Mouse (Mus musculus): ENCODE measurements around the gene Adarb2. TPM values are rescaled to one million over a fixed set of nuclear protein-coding genes. Genes with fewer than 3 reads are reported as not detected.
"Not testable (repeated sequence)": the region's sequence is repeated elsewhere in the genome, so short reads cannot be mapped to it uniquely, and the experiment has no call there.

Gene Adarb2
- polyA plus RNA-seq, 1 experiment from 2014 or later, result 0.71 TPM

DNA sequence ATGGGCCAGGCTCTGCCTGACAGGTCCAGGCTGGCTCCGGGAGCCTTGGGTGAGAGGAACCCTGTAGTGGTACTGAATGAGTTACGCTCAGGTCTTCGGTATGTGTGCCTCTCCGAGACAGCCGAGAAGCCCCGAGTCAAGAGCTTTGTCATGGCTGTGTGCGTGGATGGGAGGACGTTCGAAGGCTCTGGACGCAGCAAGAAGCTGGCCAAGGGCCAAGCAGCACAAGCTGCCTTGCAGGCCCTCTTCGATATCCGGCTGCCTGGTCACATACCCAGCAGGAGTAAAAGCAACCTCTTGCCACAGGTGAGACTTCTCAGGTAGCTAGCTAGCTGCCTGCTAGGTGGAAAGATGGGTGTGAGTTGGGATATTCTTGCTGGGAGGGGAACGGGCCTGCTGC lies 367.6 kb downstream of the Adarb2 start:
- Histone ChIP-seq H3K4me2 (no peak overlapping the region), H3K27me3 (replicated peaks) (no peaks in the 10 kb centered on the region), H3K4me1 (no peaks in the 10 kb centered on the region), H3K4me3 (replicated peaks) (no peak overlapping the region), H3K9me3 (no peaks in the 10 kb centered on the region), H3K9ac (no peak overlapping the region), H3K27ac (no peak overlapping the region), H3K36me3 (no peaks in the 10 kb centered on the region)
- no peak for ATAC-seq (ENCODE audit: insufficient read depth, low FRiP score, low read depth)
- 73% methylated on average over 13 of the region's 13 CpGs for WGBS

DNA sequence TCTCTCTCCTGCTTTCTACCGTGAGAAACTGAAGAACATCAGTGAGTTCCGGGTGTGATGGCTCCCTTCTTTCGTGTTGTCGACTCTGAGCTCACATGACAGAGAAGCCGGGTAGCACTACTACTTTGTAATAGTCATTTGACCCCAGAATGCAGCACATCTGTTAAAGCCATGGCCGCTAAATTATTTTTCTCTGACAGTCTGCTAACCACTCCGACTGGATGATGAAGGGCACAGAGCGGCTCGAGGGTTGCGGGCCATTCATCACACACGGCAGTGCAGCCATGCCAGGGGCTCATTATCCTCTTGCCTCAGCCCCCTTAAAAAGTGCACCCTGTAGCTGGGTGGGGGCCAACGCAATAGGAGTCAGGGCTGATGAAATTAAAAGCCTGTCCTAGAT lies 371.2 kb downstream of the Adarb2 start:
- no peaks in the 10 kb centered on the region for H3K27me3 ChIP-seq (replicated peaks)
- no peak overlapping the region for H3K4me2 ChIP-seq
- no peaks in the 10 kb centered on the region for H3K9me3 ChIP-seq
- H3K27ac ChIP-seq, result no peak overlapping the region
- no peaks in the 10 kb centered on the region for H3K36me3 ChIP-seq
- WGBS, result 44% methylated on average over 12 of the region's 12 CpGs
- ATAC-seq (ENCODE audit: insufficient read depth, low FRiP score, low read depth), result no peak
- H3K9ac ChIP-seq, result no peak overlapping the region
- H3K4me3 ChIP-seq (replicated peaks), result no peak overlapping the region
- H3K4me1 ChIP-seq, result no peaks in the 10 kb centered on the region

DNA sequence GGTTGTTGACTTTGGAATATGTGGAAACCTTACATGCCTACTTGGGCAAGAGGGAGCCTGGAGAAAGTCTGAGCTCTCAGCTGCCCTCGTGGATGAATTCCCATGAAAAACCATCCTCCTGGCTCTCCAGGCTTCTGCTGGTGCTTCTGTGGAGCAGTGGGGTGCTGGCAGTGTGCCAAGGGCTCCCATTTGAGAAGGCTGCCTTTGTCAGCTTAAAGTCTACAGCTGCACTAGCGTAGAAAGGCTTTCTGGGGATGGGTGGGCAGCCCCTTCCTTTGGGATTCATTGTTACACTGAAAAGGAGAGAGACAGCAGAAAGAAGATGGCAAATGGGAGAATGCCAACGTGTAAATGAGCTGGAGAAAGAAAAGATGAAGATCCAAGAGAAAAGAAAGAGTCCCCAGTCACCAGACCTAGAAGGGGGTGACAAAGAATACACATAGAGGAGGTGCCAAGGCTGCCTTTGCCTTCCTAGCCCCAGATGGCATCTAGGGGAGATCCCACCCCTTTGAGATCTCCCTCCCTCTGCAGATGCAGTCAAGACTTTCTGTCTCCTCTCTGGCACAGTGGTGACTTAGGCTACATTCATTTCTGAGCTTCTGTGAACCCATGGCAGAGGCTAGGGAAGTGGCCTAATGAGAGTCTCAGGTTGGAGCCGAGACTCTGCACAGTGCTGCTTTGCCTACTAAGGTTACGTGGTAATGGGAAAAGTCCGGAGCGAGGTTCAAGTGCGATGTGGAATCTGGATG lies 381.8 kb downstream of the Adarb2 start:
- no peaks in the 10 kb centered on the region for H3K4me1 ChIP-seq
- WGBS, result 74% methylated on average over 8 of the region's 8 CpGs
- ATAC-seq (ENCODE audit: insufficient read depth, low FRiP score, low read depth), result no peak
- no peak overlapping the region for H3K27ac ChIP-seq
- no peaks in the 10 kb centered on the region for H3K36me3 ChIP-seq
- no peak overlapping the region for H3K4me2 ChIP-seq
- H3K4me3 ChIP-seq (replicated peaks), result no peak overlapping the region
- no peak overlapping the region for H3K9ac ChIP-seq
- no peaks in the 10 kb centered on the region for H3K27me3 ChIP-seq (replicated peaks)
- no peaks in the 10 kb centered on the region for H3K9me3 ChIP-seq

DNA sequence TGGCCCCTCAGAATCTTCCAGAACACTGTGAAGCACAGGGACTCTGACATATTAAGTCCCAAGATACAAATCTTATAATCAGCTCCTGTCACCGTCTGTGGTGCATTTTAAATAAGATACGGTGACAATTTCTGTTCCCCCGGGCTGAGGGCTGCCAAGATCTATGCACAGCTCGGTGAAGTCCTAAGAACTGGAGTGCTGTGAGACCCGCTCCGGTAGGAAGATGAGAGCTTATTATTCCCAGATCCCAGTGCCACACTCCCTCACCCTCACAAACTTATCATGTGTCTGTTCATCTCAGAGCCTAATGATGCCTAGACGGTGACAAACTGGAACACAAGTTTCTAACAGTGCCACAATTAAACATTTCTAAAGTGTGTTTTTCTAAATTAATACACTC lies 384.8 kb downstream of the Adarb2 start:
- Histone ChIP-seq H3K4me3 (replicated peaks) (no peak overlapping the region), H3K27me3 (replicated peaks) (no peaks in the 10 kb centered on the region), H3K9ac (no peak overlapping the region), H3K27ac (no peak overlapping the region), H3K4me1 (no peaks in the 10 kb centered on the region), H3K4me2 (no peak overlapping the region), H3K36me3 (no peaks in the 10 kb centered on the region), H3K9me3 (no peaks in the 10 kb centered on the region)
- 89% methylated on average over 7 of the region's 7 CpGs for WGBS
- ATAC-seq (ENCODE audit: insufficient read depth, low FRiP score, low read depth), result no peak

DNA sequence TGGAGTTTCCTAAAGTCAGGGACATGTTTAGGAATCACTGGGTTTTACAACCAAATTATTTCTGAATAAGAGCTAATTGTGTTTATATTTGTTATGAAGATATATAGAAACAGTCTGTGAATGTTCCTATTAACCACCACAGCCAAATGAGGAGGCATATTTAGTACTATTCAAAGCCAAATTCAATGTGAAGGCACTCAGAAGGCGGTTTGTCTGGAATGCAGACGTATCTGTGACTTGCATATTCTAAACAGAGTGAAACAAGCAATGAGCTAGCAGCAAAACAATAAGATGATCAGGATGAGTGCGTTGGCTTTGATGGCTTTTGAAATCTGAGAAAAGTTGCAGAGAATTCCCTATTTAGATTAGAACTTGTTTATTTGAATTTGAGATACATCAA lies 387.8 kb downstream of the Adarb2 start:
- 82% methylated on average over 3 of the region's 3 CpGs for WGBS
- no peaks in the 10 kb centered on the region for H3K9me3 ChIP-seq

DNA sequence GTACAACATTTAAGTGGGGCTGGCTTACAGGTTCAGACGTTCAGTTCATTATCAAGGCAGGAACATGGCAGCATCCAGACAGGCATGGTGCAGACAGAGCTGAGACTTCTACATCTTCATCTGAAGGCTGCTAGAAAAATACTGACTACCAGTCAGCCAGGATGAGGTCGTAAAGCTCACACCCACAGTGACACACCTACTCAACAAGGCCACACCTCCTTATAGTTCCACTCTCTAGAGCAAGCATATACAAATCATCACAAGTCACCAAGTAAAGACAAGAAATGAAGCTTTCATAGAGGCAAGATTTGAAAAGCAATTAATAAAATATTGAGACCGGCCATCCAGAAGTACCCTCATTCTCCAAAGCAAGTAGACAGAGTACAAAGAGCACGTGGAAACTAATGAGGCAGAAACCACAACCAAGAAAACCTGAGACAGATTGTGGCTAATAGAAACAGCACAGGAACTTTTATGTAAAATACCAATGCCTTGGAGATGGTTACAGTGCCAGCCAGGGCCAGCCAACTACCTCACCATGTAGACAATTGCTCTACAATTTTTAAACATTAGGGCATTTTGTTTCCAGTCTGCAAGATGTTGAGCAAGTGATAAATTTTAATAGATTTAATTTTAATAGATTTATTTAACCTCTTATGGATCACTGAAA lies 394.4 kb downstream of the Adarb2 start:
- Histone ChIP-seq H3K27ac (no peak overlapping the region), H3K9me3 (no peaks in the 10 kb centered on the region), H3K36me3 (no peaks in the 10 kb centered on the region), H3K4me3 (replicated peaks) (no peak overlapping the region), H3K27me3 (replicated peaks) (no peaks in the 10 kb centered on the region), H3K4me1 (no peaks in the 10 kb centered on the region), H3K9ac (no peak overlapping the region), H3K4me2 (no peak overlapping the region)
- 76% methylated on average over 4 of the region's 4 CpGs for WGBS
- no peak for ATAC-seq (ENCODE audit: insufficient read depth, low FRiP score, low read depth)

More for the DNA sequence above, 387.8 kb downstream of the Adarb2 start:
- Histone ChIP-seq H3K9ac (no peak overlapping the region), H3K4me3 (replicated peaks) (no peak overlapping the region), H3K27ac (no peak overlapping the region), H3K36me3 (no peaks in the 10 kb centered on the region), H3K4me1 (no peaks in the 10 kb centered on the region), H3K27me3 (replicated peaks) (no peaks in the 10 kb centered on the region), H3K4me2 (no peak overlapping the region)
- no peak for ATAC-seq (ENCODE audit: insufficient read depth, low FRiP score, low read depth)

DNA sequence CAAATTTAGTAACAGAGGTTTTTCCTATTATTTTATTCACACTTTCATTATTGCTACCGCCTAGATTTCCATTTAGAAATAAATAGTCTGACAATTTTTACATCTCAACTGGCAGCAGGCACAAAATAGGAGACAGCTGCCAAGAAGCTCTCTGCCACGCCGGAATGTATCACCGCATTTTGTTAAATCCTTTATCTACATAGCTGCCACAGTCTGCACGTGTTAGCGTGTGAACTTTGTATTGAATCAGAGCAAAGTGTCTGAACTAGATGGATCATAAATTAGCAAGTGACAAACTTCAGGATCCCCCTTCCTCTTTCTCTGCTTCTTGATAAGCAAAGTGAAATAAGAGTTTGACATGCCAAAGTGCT lies 395.0 kb downstream of the Adarb2 start:
- no peak for ATAC-seq (ENCODE audit: insufficient read depth, low FRiP score, low read depth)
- Histone ChIP-seq H3K4me3 (replicated peaks) (no peak overlapping the region), H3K9ac (no peak overlapping the region), H3K36me3 (no peaks in the 10 kb centered on the region), H3K4me1 (no peaks in the 10 kb centered on the region), H3K27me3 (replicated peaks) (no peaks in the 10 kb centered on the region), H3K9me3 (no peaks in the 10 kb centered on the region), H3K4me2 (no peak overlapping the region), H3K27ac (no peak overlapping the region)
- 60% methylated on average over 6 of the region's 6 CpGs for WGBS

DNA sequence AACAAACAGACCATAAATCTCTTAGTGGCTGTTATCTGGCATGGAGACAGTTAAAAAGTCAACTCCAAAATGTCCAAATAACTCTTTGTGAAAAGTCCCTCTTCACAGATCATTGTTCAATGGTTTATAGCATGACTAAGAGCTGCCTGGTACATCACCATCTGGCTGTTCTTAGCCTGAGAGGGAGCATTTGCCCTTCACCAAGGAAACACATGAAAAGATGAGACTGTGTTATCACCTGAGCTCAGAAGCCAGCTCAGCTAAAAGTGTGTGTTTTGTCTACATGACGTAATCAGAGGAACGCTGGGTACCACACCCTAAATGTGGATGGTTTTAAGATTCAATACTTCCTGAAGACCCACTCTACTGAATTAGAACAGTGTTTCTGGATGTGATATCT lies 403.0 kb downstream of the Adarb2 start:
- no peak overlapping the region for H3K27ac ChIP-seq
- no peaks in the 10 kb centered on the region for H3K27me3 ChIP-seq (replicated peaks)
- H3K4me2 ChIP-seq, result no peak overlapping the region
- no peak overlapping the region for H3K4me3 ChIP-seq (replicated peaks)
- no peak overlapping the region for H3K9ac ChIP-seq
- H3K9me3 ChIP-seq, result no peaks in the 10 kb centered on the region
- no peak for ATAC-seq (ENCODE audit: insufficient read depth, low FRiP score, low read depth)
- no peaks in the 10 kb centered on the region for H3K36me3 ChIP-seq
- WGBS, result 60% methylated on average over 2 of the region's 2 CpGs
- no peaks in the 10 kb centered on the region for H3K4me1 ChIP-seq

DNA sequence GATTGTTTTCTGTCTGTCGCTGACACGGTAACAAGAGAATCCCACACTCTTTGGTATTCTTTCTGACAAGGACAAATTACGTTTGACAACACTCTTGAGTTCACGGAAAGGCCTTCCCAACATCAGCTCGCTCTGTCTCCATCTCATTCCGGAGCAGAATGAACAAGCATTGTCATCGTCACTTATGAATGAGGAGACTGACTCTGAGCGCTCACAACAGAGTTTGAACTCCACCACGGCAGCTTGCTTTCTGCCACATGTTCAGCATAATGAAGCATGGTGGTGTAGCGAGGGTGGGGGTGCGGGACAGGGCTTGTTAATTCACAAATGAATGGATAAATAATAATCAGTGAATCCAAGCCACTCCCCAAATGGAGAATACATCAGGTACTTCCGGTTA lies 405.4 kb downstream of the Adarb2 start:
- Histone ChIP-seq H3K36me3 (no peaks in the 10 kb centered on the region), H3K4me1 (no peaks in the 10 kb centered on the region), H3K27me3 (replicated peaks) (no peaks in the 10 kb centered on the region), H3K4me2 (no peak overlapping the region), H3K4me3 (replicated peaks) (no peak overlapping the region), H3K9ac (no peak overlapping the region), H3K9me3 (no peaks in the 10 kb centered on the region), H3K27ac (no peak overlapping the region)
- 58% methylated on average over 12 of the region's 12 CpGs for WGBS
- no peak for ATAC-seq (ENCODE audit: insufficient read depth, low FRiP score, low read depth)

DNA sequence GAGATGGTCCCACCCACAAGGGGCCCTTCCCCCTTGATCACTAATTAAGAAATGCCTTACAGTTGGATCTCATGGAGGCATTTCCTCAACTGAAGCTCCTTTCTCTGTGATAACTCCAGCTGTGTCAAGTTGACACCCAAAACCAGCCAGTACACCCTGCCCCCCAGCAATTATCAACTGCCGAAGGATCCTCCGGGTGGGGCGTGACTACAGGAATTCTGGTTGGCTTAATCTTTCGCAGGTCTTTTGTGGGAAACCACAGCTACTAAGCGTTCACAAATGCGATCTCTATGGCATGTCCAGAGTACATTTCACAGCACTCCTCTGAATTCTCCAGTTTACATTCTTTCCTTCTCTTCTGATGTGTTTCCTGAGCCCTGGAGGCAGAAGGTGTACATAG lies 406.3 kb downstream of the Adarb2 start:
- ATAC-seq (ENCODE audit: insufficient read depth, low FRiP score, low read depth); H3K9ac ChIP-seq; H3K36me3 ChIP-seq; H3K4me2 ChIP-seq; H3K27me3 ChIP-seq (replicated peaks); H3K4me3 ChIP-seq (replicated peaks); H3K27ac ChIP-seq; H3K9me3 ChIP-seq; H3K4me1 ChIP-seq: not testable (repeated sequence)
- WGBS, result 85% methylated on average over 6 of the region's 6 CpGs

DNA sequence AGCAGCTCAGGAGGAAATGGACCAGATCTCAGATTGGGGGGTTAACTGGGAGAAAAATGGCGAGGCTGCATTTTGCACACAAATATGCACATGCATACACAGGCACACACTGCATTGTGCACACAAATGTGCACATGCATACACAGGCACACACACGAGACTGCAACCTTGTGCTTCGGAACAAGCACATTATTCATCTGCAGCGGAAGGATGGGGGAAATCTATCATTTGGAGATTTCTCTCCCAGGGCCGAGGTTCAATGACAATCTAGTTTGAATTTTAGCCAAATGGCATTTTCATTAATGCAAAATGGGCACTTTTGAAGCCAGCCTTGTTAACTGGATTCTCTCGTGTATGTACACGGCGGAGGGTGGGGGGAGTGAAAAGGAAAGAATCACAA lies 408.3 kb downstream of the Adarb2 start:
- H3K27me3 ChIP-seq (replicated peaks), result no peaks in the 10 kb centered on the region
- H3K9me3 ChIP-seq, result no peaks in the 10 kb centered on the region
- ATAC-seq (ENCODE audit: insufficient read depth, low FRiP score, low read depth), result no peak
- no peak overlapping the region for H3K4me2 ChIP-seq
- no peak overlapping the region for H3K9ac ChIP-seq
- no peaks in the 10 kb centered on the region for H3K36me3 ChIP-seq
- no peak overlapping the region for H3K27ac ChIP-seq
- no peaks in the 10 kb centered on the region for H3K4me1 ChIP-seq
- no peak overlapping the region for H3K4me3 ChIP-seq (replicated peaks)
- WGBS, result 67% methylated on average over 8 of the region's 8 CpGs

DNA sequence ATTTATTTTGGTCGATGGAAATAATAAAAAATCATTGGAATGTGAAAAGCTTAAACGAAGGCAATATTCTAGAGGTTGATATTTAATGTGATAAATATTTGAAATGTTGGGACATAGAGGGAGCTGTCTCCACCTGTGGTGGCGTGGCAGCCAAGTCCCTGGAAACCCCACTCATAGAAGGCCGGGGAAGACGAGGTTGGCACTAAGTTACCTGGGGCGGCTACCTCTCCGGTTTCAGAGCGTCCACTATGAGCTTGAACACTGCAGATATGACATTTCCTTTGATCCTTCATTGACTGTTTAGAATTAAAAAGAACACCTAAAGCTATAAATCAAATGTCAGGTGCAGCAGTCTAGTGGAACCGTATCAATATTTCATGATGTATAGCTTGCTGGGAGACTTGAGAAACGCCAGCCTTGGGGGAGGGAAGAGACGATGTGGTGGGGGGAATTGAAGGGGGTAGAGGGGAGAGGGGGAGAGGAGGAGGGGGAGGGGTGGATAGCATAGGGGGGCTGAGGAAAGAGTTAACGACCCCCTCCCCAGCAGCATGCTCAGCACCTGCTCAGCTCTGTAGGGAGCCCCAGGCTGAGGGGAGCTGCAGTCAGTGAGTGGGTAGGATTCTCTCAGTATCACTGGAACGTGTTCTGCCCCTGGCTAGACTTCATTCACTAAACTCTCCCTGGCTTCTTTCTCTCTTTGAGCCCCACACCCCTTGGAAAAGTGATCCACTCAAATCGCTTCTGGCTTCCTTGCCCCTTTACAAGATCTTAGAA lies 410.1 kb downstream of the Adarb2 start:
- no peak for ATAC-seq (ENCODE audit: insufficient read depth, low FRiP score, low read depth)
- Histone ChIP-seq H3K4me1 (no peaks in the 10 kb centered on the region), H3K4me3 (replicated peaks) (no peak overlapping the region), H3K4me2 (no peak overlapping the region), H3K9me3 (no peaks in the 10 kb centered on the region), H3K27ac (no peak overlapping the region), H3K27me3 (replicated peaks) (no peaks in the 10 kb centered on the region), H3K9ac (no peak overlapping the region), H3K36me3 (no peaks in the 10 kb centered on the region)
- WGBS, result 54% methylated on average over 14 of the region's 14 CpGs

Measured in stomach, embryonic 15.5 days (tissue).